Mouse (Mus musculus): ENCODE results near the gene Bsdc1.

DNA sequence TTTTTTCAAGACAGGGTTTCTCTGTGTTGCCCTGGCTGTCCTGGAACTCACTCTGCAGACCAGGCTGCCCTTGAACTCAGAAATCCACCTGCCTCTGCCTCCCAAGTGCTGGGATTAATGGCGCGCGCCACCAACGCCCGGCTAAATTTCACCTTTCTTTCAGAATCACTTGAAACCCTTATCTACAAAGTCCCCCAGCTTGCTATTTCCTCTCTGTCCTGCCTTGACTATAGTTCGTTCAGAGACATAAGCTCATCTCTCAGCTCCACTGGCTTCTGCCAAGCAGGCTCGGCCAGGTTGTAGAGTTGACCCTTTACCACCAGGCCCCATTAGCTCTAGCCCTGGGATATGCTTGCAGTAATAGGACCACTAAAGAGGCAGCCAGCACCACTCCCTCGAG lies 14.0 kb upstream of the Bsdc1 start:
- TF ChIP-seq POLR2A (IDR thresholded peaks at IDR 0.05; ENCODE audit: insufficient read length, low read depth) (no peak), MAX (IDR thresholded peaks at IDR 0.05; ENCODE audit: low read depth) (no peak), CEBPB (IDR thresholded peaks at IDR 0.05; ENCODE audit: insufficient read depth, poor library complexity, severe bottlenecking) (no peak), MYOD1 (IDR thresholded peaks at IDR 0.05; ENCODE audit: control insufficient read depth in 1 of 3, insufficient read length in 2 of 3, low read depth in 2 of 3) (no peak)
